Mouse (Mus musculus) cerebellum, adult 2 months (tissue): ENCODE measurements at regions not wholly inside any gene's neighbourhood (a gene's known extent, or its start where the extent isn't known, plus 50 kb on each side); places are given as distances from the start of the nearest gene placed in this dataset.

ENCODE experiments used
- CTCF ChIP-seq: fragments of 200-500 bp; IDR thresholded peaks from 2 replicates; pipeline ENCODE4 v1.5.1; 2011; ENCODE audit warnings: low read depth, mild to moderate bottlenecking, control low read depth, low read length, moderate library complexity, borderline replicate concordance; ENCODE audit not compliant: insufficient read depth
- POLR2A ChIP-seq: fragments of 200-500 bp; IDR thresholded peaks from 2 replicates; pipeline ENCODE4 v1.6.1; 2011; ENCODE audit warnings: low read length, control low read depth, borderline replicate concordance; ENCODE audit not compliant: insufficient read depth

- TF ChIP-seq CTCF: no peak
- no peak for TF ChIP-seq POLR2A
These were observed 173.1 kb downstream of the Trib2 start for GRCm38 (mm10) chr12:15643669-15644068.
